Mouse (Mus musculus) olfactory bulb, adult 2 months (tissue): ENCODE measurements around the gene Gripap1.

Experiments
- CTCF ChIP-seq: fragments of 200-500 bp; IDR thresholded peaks from 2 replicates; pipeline ENCODE4 v1.5.1; 2012; ENCODE audit warnings: low read depth, mild to moderate bottlenecking, low read length, moderate library complexity; ENCODE audit not compliant: insufficient read depth
- POLR2A ChIP-seq: fragments of 200-500 bp; IDR thresholded peaks from 2 replicates; pipeline ENCODE4 v1.6.1; 2012; ENCODE audit warnings: mild to moderate bottlenecking, low read depth, low read length, moderate library complexity; ENCODE audit not compliant: insufficient read depth

DNA sequence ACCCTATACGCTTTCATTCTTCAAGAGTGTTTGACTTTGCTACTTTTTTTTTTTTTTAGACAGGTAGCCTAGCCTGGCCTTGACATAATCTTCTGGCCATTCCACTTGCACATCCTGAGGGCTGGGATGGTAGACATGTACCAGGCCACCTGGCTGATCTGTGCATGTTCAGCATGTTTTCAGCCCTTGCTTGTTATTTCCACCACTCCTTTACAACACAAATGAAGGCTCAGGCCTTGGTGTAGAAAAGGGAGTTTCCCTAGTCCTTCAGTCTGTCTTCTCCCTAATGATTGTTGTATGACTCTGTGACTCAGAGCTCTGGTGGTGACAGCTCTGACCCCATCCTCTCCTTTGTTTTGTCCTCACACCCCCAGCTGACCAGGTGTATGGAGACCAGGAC lies 77.6 kb downstream of the Gripap1 start:
- TF ChIP-seq POLR2A (no peak), CTCF (no peak)
